Mouse (Mus musculus) gastrocnemius, adult 2 months (tissue): ENCODE results near the gene Lrp1. TPM values are rescaled to one million over a fixed set of nuclear protein-coding genes. Genes with fewer than 3 reads are reported as not detected.

Experiments used
- DNase-seq: peaks from one replicate; pipeline ENCODE4 v3.0.0; 2022
- H3K27ac ChIP-seq: fragments of 200-600 bp; 2 replicates; pipeline ENCODE4 v1.8.1; 2022; ENCODE audit warnings: mild to moderate bottlenecking
- H3K4me3 ChIP-seq: fragments of 200-600 bp; 2 replicates; pipeline ENCODE4 v1.8.1; 2022; ENCODE audit warnings: mild to moderate bottlenecking, moderate library complexity
- CTCF ChIP-seq: fragments of 200-600 bp; IDR thresholded peaks from 2 replicates; pipeline ENCODE4 v1.8.1; 2022; ENCODE audit warnings: antibody characterized with exemption, mild to moderate bottlenecking, moderate library complexity
- intact Hi-C: fragments of 180-260 bp; cut with DNase I; formaldehyde crosslinking; loops from one replicate; pipeline ENCODE4 v1.15.1; 2025
- total RNA-seq, 2 experiments: library from RNA; stranded (reverse); gene quantifications; 2 replicates each; pipeline ENCODE4 v1.2.3; 2021

Lrp1 gene
- total RNA-seq, 2 experiments from 2014 or later, result 34.6 to 71.3 TPM

GRCm38 (mm10) chr10:127500894-127501893 lies 119.8 kb downstream of the Lrp1 start, which contains the start of gene Stac3:
TSS of gene Stac3 (plus strand) at chr10:127501686.
- intact Hi-C loops, result no loop called here
- peak; percentile 82 for DNase-seq
- Histone ChIP-seq H3K4me3 (peak within 1 kb of the TSS; percentile 77), H3K27ac (peak within 1 kb of the TSS; percentile 97)
- TF ChIP-seq CTCF, result no peak

GRCm38 (mm10) chr10:127500042-127500441 lies 120.9 kb downstream of the Lrp1 start:
- H3K27ac ChIP-seq, result peak overlapping the region; percentile 97
- intact Hi-C loops, result no loop called here
- no peak for DNase-seq
- no peak overlapping the region for H3K4me3 ChIP-seq
- no peak for TF ChIP-seq CTCF

- no peak for DNase-seq
- H3K4me3 ChIP-seq, result no peak overlapping the region
- peak overlapping the region; percentile 97 for H3K27ac ChIP-seq
- intact Hi-C loops, result no loop called here
- no peak for TF ChIP-seq CTCF
These were observed 121.4 kb downstream of the Lrp1 start for GRCm38 (mm10) chr10:127499516-127499915.

GRCm38 (mm10) chr10:127496156-127496555 lies 124.8 kb downstream of the Lrp1 start:
- peak; percentile 65 for DNase-seq
- intact Hi-C loops, result no loop called here
- Histone ChIP-seq H3K4me3 (no peak overlapping the region), H3K27ac (peak overlapping the region; percentile 74)
- no peak for TF ChIP-seq CTCF

- peak overlapping the region; percentile 87 for H3K27ac ChIP-seq
- intact Hi-C loops, result no loop called here
- TF ChIP-seq CTCF, result no peak
- no peak for DNase-seq
- peak overlapping the region; percentile 27 for H3K4me3 ChIP-seq
These were observed 128.8 kb downstream of the Lrp1 start for GRCm38 (mm10) chr10:127492118-127492517.

GRCm38 (mm10) chr10:127491128-127491512 lies 129.8 kb downstream of the Lrp1 start:
- intact Hi-C loops, result no loop called here
- DNase-seq, result no peak
- TF ChIP-seq CTCF, result no peak
- H3K4me3 ChIP-seq, result peak overlapping the region; percentile 27
- H3K27ac ChIP-seq, result peak overlapping the region; percentile 87

- no peak for TF ChIP-seq CTCF
- peak overlapping the region; percentile 87 for H3K27ac ChIP-seq
- no peak for DNase-seq
- peak overlapping the region; percentile 27 for H3K4me3 ChIP-seq
- intact Hi-C loops, result no loop called here
These were observed 130.5 kb downstream of the Lrp1 start for GRCm38 (mm10) chr10:127490160-127491127.

GRCm38 (mm10) chr10:127488856-127489255 lies 132.1 kb downstream of the Lrp1 start:
- Histone ChIP-seq H3K4me3 (no peak overlapping the region), H3K27ac (peak overlapping the region; percentile 87)
- intact Hi-C loops, result no loop called here
- DNase-seq, result no peak
- TF ChIP-seq CTCF, result no peak

Other genes with a start within 250 kb of the Lrp1 start
- gene R3hdm2, start 240.8 kb downstream of the Lrp1 start, total RNA-seq, result 100 to 1,000 TPM; 118 to 153 TPM
- gene Stac3, start 119.5 kb downstream of the Lrp1 start, total RNA-seq, result 100 to 1,000 TPM; 393 to 462 TPM
- gene Ndufa4l2, start 106.2 kb downstream of the Lrp1 start, total RNA-seq, result 10 to 100 TPM in 1 of 2 experiments, 1 to 10 TPM in 1; 8.1 to 16.5 TPM
- gene Shmt2, start 98.7 kb downstream of the Lrp1 start, total RNA-seq, result 10 to 100 TPM; 22.7 to 28.9 TPM
- under 1 TPM; 0.17 to 0.23 TPM for gene Nxph4, start 86.6 kb downstream of the Lrp1 start, total RNA-seq
- gene Stat6, start 21.8 kb upstream of the Lrp1 start, total RNA-seq, result 10 to 100 TPM; 17.1 to 18.9 TPM
- 1 to 10 TPM; 1.5 to 2.1 TPM for gene Nemp1, start 45.8 kb upstream of the Lrp1 start, total RNA-seq
- 1 to 10 TPM; 2.8 to 3.2 TPM for gene Nab2, start 47.4 kb upstream of the Lrp1 start, total RNA-seq
- gene Myo1a, start 84.0 kb upstream of the Lrp1 start, total RNA-seq, result not detected
- gene Tac2, start 103.3 kb upstream of the Lrp1 start, total RNA-seq, result not detected
- 1 to 10 TPM; 6.6 to 7.2 TPM for gene Zbtb39, start 118.4 kb upstream of the Lrp1 start, total RNA-seq
- under 1 TPM; 0.22 to 0.36 TPM for gene Gpr182, start 130.6 kb upstream of the Lrp1 start, total RNA-seq
- gene Rdh1, start 138.6 kb upstream of the Lrp1 start, total RNA-seq, result under 1 TPM; 0.05 to 0.06 TPM
- gene Rdh16f1, start 138.6 kb upstream of the Lrp1 start, total RNA-seq, result not detected
- under 1 TPM; 0.33 to 0.48 TPM for gene Rdh9, start 155.2 kb upstream of the Lrp1 start, total RNA-seq
- gene Rdh16, start 180.0 kb upstream of the Lrp1 start, total RNA-seq, result not detected
- gene Rdh19, start 228.8 kb upstream of the Lrp1 start, total RNA-seq, result not detected
- gene Rdh16f2, start 245.3 kb upstream of the Lrp1 start, total RNA-seq, result not detected